Mouse (Mus musculus): ENCODE measurements around the gene Plau.

GRCm38 (mm10) chr14:20844671-20845576 is 8.5 kb downstream of the Plau start:
- TF ChIP-seq EP300 (IDR thresholded peaks at IDR 0.05) (no peak), CTCF (IDR thresholded peaks at IDR 0.05) (no peak)
